Mouse (Mus musculus) heart, postnatal 0 days (tissue): ENCODE results near the gene Macf1. TPM values are rescaled to one million over a fixed set of nuclear protein-coding genes. Genes with fewer than 3 reads are reported as not detected.
A peak's percentile ranks its signal among the peaks of the same experiment; 100 is the strongest.

Source experiments
- ATAC-seq: fragments of 200-750 bp; cut with Nextera tagmentation; 2 replicates; pipeline ENCODE4 v1.8.0; 2017; ENCODE audit warnings: low read depth, moderate number of reproducible peaks, moderate library complexity; ENCODE audit not compliant: insufficient read depth
- DNase-seq: peaks from one replicate; pipeline ENCODE4 v3.0.0-alpha.2; 2016; ENCODE audit warnings: low spot score
- H3K27ac ChIP-seq: fragments of 300-500 bp; sonication (generic); 2 replicates; pipeline ENCODE4 v1.5.1; 2014; ENCODE audit warnings: low read depth, mild to moderate bottlenecking
- H3K27me3 ChIP-seq: fragments of 300-500 bp; sonication (generic); 2 replicates; pipeline ENCODE4 v1.6.1; 2014; ENCODE audit warnings: low read length, mixed read lengths; ENCODE audit not compliant: control insufficient read depth, insufficient read depth
- H3K36me3 ChIP-seq: fragments of 300-500 bp; sonication (generic); replicated peaks from 2 replicates; pipeline ENCODE4 v1.6.1; 2014; ENCODE audit warnings: low read length, mixed read lengths; ENCODE audit not compliant: control insufficient read depth, insufficient read depth
- H3K4me1 ChIP-seq: fragments of 300-500 bp; sonication (generic); 2 replicates; pipeline ENCODE4 v1.6.1; 2014; ENCODE audit warnings: antibody characterized with exemption; ENCODE audit not compliant: control insufficient read depth, insufficient read depth
- H3K4me2 ChIP-seq: fragments of 300-500 bp; sonication (generic); 2 replicates; pipeline ENCODE4 v1.6.1; 2014; ENCODE audit warnings: low read depth, mild to moderate bottlenecking, low read length, moderate library complexity
- H3K4me3 ChIP-seq: fragments of 300-500 bp; sonication (generic); 2 replicates; pipeline ENCODE4 v1.5.1; 2014; ENCODE audit warnings: low read depth, low read length
- H3K9ac ChIP-seq: fragments of 300-500 bp; sonication (generic); replicated peaks from 2 replicates; pipeline ENCODE4 v1.6.1; 2014; ENCODE audit warnings: low read depth, low read length, mixed read lengths
- H3K9me3 ChIP-seq: fragments of 300-500 bp; sonication (generic); replicated peaks from 2 replicates; pipeline ENCODE4 v1.6.1; 2016; ENCODE audit warnings: low read length; ENCODE audit not compliant: control insufficient read depth
- CTCF ChIP-seq: IDR thresholded peaks from 2 replicates; pipeline ENCODE4 v1.5.1; 2016; ENCODE audit warnings: antibody characterized with exemption, control low read depth, low read depth
- EP300 ChIP-seq: IDR thresholded peaks from 2 replicates; pipeline ENCODE4 v1.6.1; 2016; ENCODE audit warnings: antibody characterized with exemption, low read depth
- WGBS: fragments of 180-500 bp; shearing (Covaris S2); extraction: QIAGEN DNeasy Blood & Tissue Kit; methylation state at CpG from one replicate; pipeline ENCODE4 v1.1.7; 2014; 5-methylcytosine and 5-hydroxymethylcytosine counted together
- polyA plus RNA-seq: library from polyadenylated mRNA; unstranded; fragments of >200 nt; fragmentation: Nextera tagmentation; extraction: Ambion mirVana; gene quantifications from 2 replicates; pipeline ENCODE4 v1.2.1, GENCODE M21; 2015
- total RNA-seq: library from RNA; depleted of rRNA; stranded (reverse); fragments of >200 nt; gene quantifications from 2 replicates; pipeline ENCODE4 v1.2.3, GENCODE M21; 2014; ENCODE audit warnings: low replicate concordance

Macf1 gene
- total and polyA plus RNA-seq, 2 experiments from 2014 or later = 41.4 to 236 TPM

- DNase-seq = peak; percentile 42
- peak; percentile 12 for ATAC-seq
- under 1% methylated on average over 41 of the region's 58 CpGs for WGBS
Observed at GRCm38 (mm10) chr4:123664951-123665661, 19.1 kb downstream of the Macf1 start.

DNA sequence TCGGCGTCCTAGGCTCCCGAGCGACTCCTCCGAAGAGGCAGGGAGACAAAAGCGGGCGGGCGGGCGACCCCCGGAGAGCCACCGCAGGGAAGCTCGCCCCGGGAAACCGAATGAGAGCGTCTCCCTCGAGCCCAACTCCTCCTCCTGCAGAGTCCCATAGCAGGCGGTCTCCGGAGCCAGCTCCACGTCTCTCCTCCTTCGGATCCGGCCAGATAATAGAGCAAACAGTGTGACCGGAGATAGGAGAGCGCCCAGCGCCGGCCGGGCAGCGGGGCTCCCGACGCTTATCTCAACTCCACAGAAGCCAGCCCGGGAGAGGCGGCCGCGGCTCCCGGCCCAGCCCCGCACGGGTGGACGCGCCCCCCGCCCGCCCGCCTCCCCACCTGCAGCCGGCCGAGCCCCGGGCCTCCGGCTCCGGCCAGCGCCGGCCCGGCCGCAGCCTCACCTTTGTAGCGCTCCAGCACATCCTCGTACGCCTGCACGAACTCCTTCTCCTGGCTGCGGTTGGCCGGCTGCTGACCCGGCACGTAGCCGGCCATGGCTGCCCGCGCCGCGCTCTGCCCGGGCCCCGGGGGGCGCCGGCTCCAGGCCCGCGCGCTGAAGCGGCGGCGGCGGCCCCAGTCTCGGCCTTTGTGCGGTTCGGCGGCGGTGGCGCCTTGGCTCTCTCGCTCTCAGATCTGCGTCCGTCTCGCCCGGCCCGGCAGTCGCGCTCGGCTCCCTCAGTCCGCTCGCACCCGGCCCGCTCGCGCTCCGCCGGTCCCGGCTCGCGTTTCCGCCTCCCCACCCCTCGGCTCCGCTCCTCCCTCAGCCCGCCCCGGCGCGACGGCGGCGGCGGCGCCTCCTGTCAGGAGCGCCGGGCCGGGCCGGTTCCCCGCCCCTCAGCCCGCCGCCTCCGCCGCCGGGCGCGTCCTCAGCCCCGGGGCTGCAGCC is 19.9 kb downstream of the Macf1 start:
- peak; percentile 67 for DNase-seq
- Histone ChIP-seq H3K4me1 (peaks cover 17% of the 10 kb centered on the region), H3K27ac (peak overlapping the region; percentile 99), H3K9ac (peak overlapping the region; percentile 94), H3K4me3 (peak overlapping the region; percentile 99), H3K27me3 (no peaks in the 10 kb centered on the region), H3K4me2 (peak overlapping the region; percentile 97), H3K9me3 (no peaks in the 10 kb centered on the region), H3K36me3 (no peaks in the 10 kb centered on the region)
- WGBS = under 1% methylated on average over 95 of the region's 125 CpGs
- TF ChIP-seq CTCF (no peak), EP300 (no peak)
- peak; percentile 85 for ATAC-seq

More at GRCm38 (mm10) chr4:123664951-123665661, 19.1 kb downstream of the Macf1 start:
- TF ChIP-seq EP300 (no peak), CTCF (no peak)
- peak overlapping the region; percentile 97 for H3K4me2 ChIP-seq
- H3K27ac ChIP-seq = peak overlapping the region; percentile 99
- H3K4me3 ChIP-seq = peak overlapping the region; percentile 99
- H3K9ac ChIP-seq = peak overlapping the region; percentile 94
- peaks cover 17% of the 10 kb centered on the region for H3K4me1 ChIP-seq
- no peaks in the 10 kb centered on the region for H3K36me3 ChIP-seq
- no peaks in the 10 kb centered on the region for H3K27me3 ChIP-seq
- no peaks in the 10 kb centered on the region for H3K9me3 ChIP-seq

- peak overlapping the region; percentile 94 for H3K9ac ChIP-seq
- WGBS = under 1% methylated on average over 12 of the region's 12 CpGs
- peak overlapping the region; percentile 99 for H3K4me3 ChIP-seq
- H3K27me3 ChIP-seq = no peaks in the 10 kb centered on the region
- no peaks in the 10 kb centered on the region for H3K36me3 ChIP-seq
- no peak for ATAC-seq
- no peak for DNase-seq
- no peaks in the 10 kb centered on the region for H3K9me3 ChIP-seq
- peak overlapping the region; percentile 99 for H3K27ac ChIP-seq
- TF ChIP-seq CTCF = no peak
- no peak for TF ChIP-seq EP300
- peak overlapping the region; percentile 97 for H3K4me2 ChIP-seq
- peaks cover 17% of the 10 kb centered on the region for H3K4me1 ChIP-seq
Observed at GRCm38 (mm10) chr4:123663688-123663965, 20.5 kb downstream of the Macf1 start.

- WGBS = 22% methylated on average over 15 of the region's 15 CpGs
- DNase-seq (no peak), ATAC-seq (no peak)
- Histone ChIP-seq H3K27ac (peak overlapping the region; percentile 99), H3K4me1 (peaks cover 17% of the 10 kb centered on the region), H3K36me3 (no peaks in the 10 kb centered on the region), H3K27me3 (no peaks in the 10 kb centered on the region), H3K9me3 (no peaks in the 10 kb centered on the region), H3K4me2 (peak overlapping the region; percentile 97), H3K4me3 (peak overlapping the region; percentile 99), H3K9ac (peak overlapping the region; percentile 94)
- TF ChIP-seq EP300 (no peak), CTCF (no peak)
Observed at GRCm38 (mm10) chr4:123662914-123663687, 21.1 kb downstream of the Macf1 start.

DNA sequence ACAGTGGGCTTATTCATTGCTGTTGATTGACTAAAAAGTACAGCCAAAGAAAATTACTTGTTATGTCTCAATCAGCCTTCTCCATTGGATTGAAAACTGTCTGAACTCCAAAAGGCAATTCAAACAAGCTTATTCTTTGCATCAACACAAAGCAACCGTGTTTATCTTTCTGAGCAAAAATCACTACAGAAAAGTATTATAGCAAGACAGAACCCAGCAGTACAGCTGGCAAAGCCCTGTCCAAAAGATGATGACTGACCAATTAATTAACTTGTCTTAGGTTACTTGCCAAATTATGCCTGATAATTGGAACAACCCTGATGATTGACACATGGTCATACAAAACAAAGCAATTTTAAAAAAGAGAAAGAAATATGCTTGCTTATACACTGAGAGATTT is 26.0 kb downstream of the Macf1 start:
- no peak overlapping the region for H3K9ac ChIP-seq
- ATAC-seq (no peak), DNase-seq (no peak)
- no peaks in the 10 kb centered on the region for H3K27me3 ChIP-seq
- peaks cover 13% of the 10 kb centered on the region for H3K4me1 ChIP-seq
- no peak overlapping the region for H3K4me2 ChIP-seq
- H3K9me3 ChIP-seq = no peaks in the 10 kb centered on the region
- H3K36me3 ChIP-seq = no peaks in the 10 kb centered on the region
- no peak overlapping the region for H3K27ac ChIP-seq
- WGBS = 87% methylated on average over 1 of the region's 1 CpGs
- TF ChIP-seq CTCF = no peak
- TF ChIP-seq EP300 = no peak
- H3K4me3 ChIP-seq = no peak overlapping the region
